Mouse (Mus musculus): ENCODE results near the gene Fkbp5.

- no peak for TF ChIP-seq CTCF (IDR thresholded peaks at IDR 0.05; ENCODE audit: low read depth)
- no peak for TF ChIP-seq EP300 (IDR thresholded peaks at IDR 0.05; ENCODE audit: low read depth)
These were observed 51.4 kb downstream of the Fkbp5 start for GRCm38 (mm10) chr17:28465968-28466367.
